Mouse (Mus musculus) midbrain, embryonic 11.5 days (tissue): ENCODE data around the gene AI481877. TPM values are rescaled to one million over a fixed set of nuclear protein-coding genes. Genes with fewer than 3 reads are reported as not detected.
"Not testable (repeated sequence)": the region's sequence is repeated elsewhere in the genome, so short reads cannot be mapped to it uniquely, and the experiment has no call there.

Experiments
- ATAC-seq: fragments of 200-750 bp; cut with Nextera tagmentation; 2 replicates; pipeline ENCODE4 v1.8.0; 2017; ENCODE audit warnings: moderate TSS enrichment, moderate library complexity; ENCODE audit not compliant: low FRiP score
- DNase-seq: peaks from one replicate; pipeline ENCODE4 v3.0.0; 2015; ENCODE audit warnings: low spot score; ENCODE audit errors: missing footprints
- H3K27ac ChIP-seq: fragments of 300-500 bp; sonication (generic); 2 replicates; pipeline ENCODE4 v1.5.1; 2014; ENCODE audit warnings: low read depth, low read length
- H3K27me3 ChIP-seq: fragments of 300-500 bp; sonication (generic); 2 replicates; pipeline ENCODE4 v1.6.1; 2014; ENCODE audit warnings: mild to moderate bottlenecking, low read length, moderate library complexity, mixed read lengths; ENCODE audit not compliant: control insufficient read depth, insufficient read depth
- H3K36me3 ChIP-seq: fragments of 300-500 bp; sonication (generic); 2 replicates; pipeline ENCODE4 v1.6.1; 2014; ENCODE audit warnings: mild to moderate bottlenecking, low read length, moderate library complexity, mixed read lengths; ENCODE audit not compliant: control insufficient read depth, insufficient read depth
- H3K4me1 ChIP-seq: fragments of 300-500 bp; sonication (generic); 2 replicates; pipeline ENCODE4 v1.6.1; 2014; ENCODE audit warnings: low read length; ENCODE audit not compliant: control insufficient read depth, insufficient read depth
- H3K4me2 ChIP-seq: fragments of 300-500 bp; sonication (generic); 2 replicates; pipeline ENCODE4 v1.6.1; 2014; ENCODE audit warnings: mild to moderate bottlenecking, moderate library complexity
- H3K4me3 ChIP-seq: fragments of 300-500 bp; sonication (generic); 2 replicates; pipeline ENCODE4 v1.5.1; 2014; ENCODE audit warnings: low read depth, low read length
- H3K9ac ChIP-seq: fragments of 300-500 bp; sonication (generic); 2 replicates; pipeline ENCODE4 v1.6.1; 2014; ENCODE audit warnings: low read length
- H3K9me3 ChIP-seq: fragments of 300-500 bp; sonication (generic); 2 replicates; pipeline ENCODE4 v1.6.1; 2016; ENCODE audit warnings: low read length; ENCODE audit not compliant: control insufficient read depth
- WGBS: fragments of 180-500 bp; shearing (Covaris S2); extraction: QIAGEN DNeasy Blood & Tissue Kit; methylation state at CpG from one replicate; pipeline ENCODE4 v1.1.7; 2014; 5-methylcytosine and 5-hydroxymethylcytosine counted together
- polyA plus RNA-seq: library from polyadenylated mRNA; unstranded; fragments of >200 nt; fragmentation: Nextera tagmentation; extraction: Ambion mirVana; gene quantifications from 2 replicates; pipeline ENCODE4 v1.2.1, GENCODE M21; 2014

AI481877 gene
- not detected in 2 replicates for polyA plus RNA-seq

DNA sequence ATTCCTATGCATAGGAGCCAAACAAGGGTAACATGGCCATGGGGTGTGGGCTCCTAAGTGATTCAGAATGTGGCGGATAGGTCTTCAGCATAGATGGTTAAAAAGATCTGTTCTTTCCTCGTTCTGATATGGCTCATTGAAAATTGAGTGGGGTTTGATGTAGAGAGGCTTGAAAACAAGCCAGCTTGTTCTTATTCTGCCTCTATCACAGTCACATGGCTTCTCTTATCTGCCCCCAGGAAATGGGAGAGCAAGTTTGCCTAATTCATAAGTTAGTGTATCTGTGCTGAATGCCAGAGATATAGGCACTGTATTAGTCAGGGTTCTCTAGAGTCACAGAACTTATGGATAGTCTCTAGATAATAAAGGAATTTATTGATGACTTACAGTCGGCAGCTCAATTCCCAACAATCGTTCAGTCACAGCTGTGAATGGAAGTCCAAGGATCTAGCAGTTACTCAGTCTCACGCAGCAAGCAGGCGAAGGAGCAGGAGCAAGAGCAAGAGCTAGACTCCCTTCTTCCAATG, at the start of gene AI481877:
Gene AI481877, minus strand, starts transcription at position 477 of the 527 bp plus-strand sequence.
- H3K27me3 ChIP-seq, H3K4me2 ChIP-seq, H3K4me1 ChIP-seq, H3K27ac ChIP-seq, H3K9ac ChIP-seq, H3K36me3 ChIP-seq, ATAC-seq, DNase-seq, H3K9me3 ChIP-seq, H3K4me3 ChIP-seq: not testable (repeated sequence)
- 89% methylated on average over 3 of the region's 6 CpGs for WGBS

DNA sequence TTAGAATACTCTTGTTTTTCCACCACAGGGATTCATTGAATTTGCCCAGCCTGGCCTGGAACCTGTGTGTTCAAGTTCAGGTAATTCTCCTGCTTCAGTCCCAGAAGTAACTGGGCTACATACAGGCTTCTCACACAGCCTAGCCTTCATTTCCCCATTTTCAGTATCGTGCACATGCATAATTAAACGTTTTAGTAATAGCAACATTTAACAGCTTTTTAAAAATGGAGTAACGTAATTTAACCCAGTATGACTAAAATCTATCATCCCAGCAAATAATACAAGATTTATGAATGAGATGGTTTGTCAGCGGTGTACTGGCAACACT, 49.7 kb upstream of the AI481877 start:
- H3K4me2 ChIP-seq: peak overlapping the region; percentile 68
- H3K9ac ChIP-seq: peak overlapping the region; percentile 95
- no peak overlapping the region for H3K27ac ChIP-seq
- no peaks in the 10 kb centered on the region for H3K9me3 ChIP-seq
- ATAC-seq (no peak), DNase-seq (peak; percentile 92)
- H3K27me3 ChIP-seq: no peaks in the 10 kb centered on the region
- no peaks in the 10 kb centered on the region; the same call in 1 of the 2 replicates for H3K4me1 ChIP-seq
- H3K4me3 ChIP-seq: peak overlapping the region; percentile 89
- H3K36me3 ChIP-seq: no peaks in the 10 kb centered on the region
- 39% methylated on average over 4 of the region's 4 CpGs for WGBS

DNA sequence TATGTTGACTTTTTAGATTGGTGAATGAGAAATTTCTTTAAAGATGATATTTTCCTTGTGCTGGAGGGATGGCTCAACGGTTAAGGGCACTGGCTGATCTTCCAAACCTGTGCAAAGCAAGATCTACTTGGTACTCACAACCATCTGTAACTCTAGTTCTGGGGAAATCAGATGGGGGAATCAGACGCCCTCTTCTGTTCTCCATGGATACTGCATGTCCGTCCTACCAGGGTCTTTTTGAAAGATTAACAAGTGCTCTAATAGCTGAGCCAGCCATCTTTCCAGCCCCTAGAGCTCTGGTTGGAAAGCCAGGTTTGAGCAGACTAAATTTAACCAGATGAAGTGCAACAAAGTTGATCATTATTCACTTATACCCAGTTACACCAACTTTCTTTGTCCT, 48.5 kb upstream of the AI481877 start:
- H3K27me3 ChIP-seq: no peaks in the 10 kb centered on the region
- H3K4me1 ChIP-seq: no peaks in the 10 kb centered on the region; the same call in 1 of the 2 replicates
- H3K9ac ChIP-seq: no peak overlapping the region
- WGBS: 31% methylated on average over 3 of the region's 3 CpGs
- ATAC-seq: no peak
- no peak overlapping the region for H3K4me3 ChIP-seq
- H3K9me3 ChIP-seq: no peaks in the 10 kb centered on the region
- no peaks in the 10 kb centered on the region for H3K36me3 ChIP-seq
- DNase-seq: peak; percentile 93
- H3K27ac ChIP-seq: no peak overlapping the region
- no peak overlapping the region for H3K4me2 ChIP-seq

DNA sequence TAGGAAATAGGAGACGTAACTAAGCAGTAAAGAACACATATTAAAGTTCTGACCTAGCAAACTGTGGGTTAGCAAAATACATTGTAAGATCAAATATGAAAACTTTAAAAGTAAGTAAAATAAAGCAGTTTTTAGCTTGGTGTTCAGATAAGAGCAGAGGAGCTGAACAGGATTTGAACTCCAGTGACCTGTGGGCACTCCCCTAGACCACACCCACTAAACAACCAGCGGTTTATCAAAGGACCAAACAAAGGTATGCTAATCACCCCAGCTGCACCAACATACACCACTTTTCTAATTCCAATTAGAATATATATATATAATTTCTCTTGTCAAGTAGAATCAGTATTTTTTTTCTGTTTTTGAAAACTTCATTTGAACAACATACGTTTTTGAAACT, 46.9 kb upstream of the AI481877 start:
- Histone ChIP-seq H3K27ac (no peak overlapping the region), H3K9ac (no peak overlapping the region), H3K4me3 (no peak overlapping the region), H3K36me3 (no peaks in the 10 kb centered on the region), H3K9me3 (no peaks in the 10 kb centered on the region), H3K27me3 (no peaks in the 10 kb centered on the region), H3K4me1 (no peaks in the 10 kb centered on the region; the same call in 1 of the 2 replicates), H3K4me2 (no peak overlapping the region)
- WGBS: 73% methylated on average over 3 of the region's 3 CpGs
- ATAC-seq (no peak), DNase-seq (no peak)

DNA sequence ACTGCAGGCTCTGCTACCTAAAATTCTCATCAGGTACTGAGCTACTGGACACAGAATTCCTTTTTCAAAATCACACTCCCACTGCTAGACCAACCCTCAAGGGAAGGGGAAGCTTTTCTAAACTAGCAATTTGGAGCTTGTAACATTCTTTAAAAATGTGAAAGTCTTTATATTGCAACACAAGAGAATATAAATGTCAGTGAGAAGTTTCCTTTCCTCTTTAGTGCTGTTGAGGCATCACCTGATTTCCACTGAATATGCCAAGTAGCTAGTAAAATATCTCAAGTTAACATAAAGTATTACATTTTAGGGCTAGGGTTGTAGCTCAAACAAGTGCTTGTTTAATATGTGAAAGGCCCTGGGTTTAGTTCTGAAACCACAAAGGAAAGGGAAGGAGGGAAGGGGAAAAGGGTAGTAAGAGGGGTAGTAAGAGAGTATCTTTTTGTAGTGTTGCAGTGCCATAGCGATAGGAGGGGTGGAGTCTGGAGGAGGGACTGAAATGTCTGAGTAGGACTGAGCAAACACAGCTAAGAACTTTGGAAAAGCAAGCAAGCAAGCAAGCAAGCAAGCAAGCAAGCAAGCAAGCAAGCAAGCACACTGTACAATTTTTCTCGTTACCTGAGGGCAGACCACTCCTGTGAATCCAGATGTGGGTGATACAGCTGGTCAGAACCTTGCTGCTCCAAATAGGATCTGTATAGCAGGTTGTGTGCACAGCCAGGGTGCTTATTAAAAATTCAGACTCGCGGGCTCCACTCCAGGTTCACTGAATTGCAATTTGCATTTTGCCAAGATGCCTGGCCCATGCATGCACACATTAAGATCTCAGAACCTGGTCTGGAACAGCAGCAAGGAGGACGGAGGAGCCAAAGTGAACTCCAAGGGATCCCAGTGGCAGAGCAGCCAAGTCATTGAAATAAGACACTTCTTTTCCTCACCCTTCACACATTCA, 42.8 kb upstream of the AI481877 start:
- no peak overlapping the region for H3K4me2 ChIP-seq
- H3K9me3 ChIP-seq: no peaks in the 10 kb centered on the region
- H3K4me3 ChIP-seq: no peak overlapping the region
- no peak for ATAC-seq
- no peaks in the 10 kb centered on the region for H3K27me3 ChIP-seq
- H3K9ac ChIP-seq: no peak overlapping the region
- no peaks in the 10 kb centered on the region for H3K4me1 ChIP-seq
- DNase-seq: no peak
- H3K27ac ChIP-seq: no peak overlapping the region
- WGBS: 50% methylated on average over 5 of the region's 5 CpGs
- H3K36me3 ChIP-seq: no peaks in the 10 kb centered on the region

DNA sequence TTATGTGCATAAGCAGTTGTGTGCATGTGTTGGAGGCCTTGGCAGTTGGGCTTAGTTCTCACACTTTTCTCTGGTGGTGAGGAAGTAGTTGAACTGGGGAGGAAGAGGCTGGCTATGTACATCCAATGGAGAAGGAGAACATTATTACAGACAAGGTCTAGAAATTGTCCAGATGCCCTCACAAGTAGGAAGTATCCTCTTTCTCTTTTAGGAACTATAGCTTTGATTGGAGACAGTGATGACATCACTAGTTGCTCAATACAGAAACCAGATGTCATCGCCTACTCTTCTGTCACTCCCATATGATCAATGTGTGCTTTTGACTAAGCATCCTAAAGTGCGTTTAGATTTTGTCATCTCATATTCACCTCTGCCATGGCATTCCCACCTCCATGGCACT, 38.8 kb upstream of the AI481877 start:
- no peaks in the 10 kb centered on the region for H3K36me3 ChIP-seq
- no peaks in the 10 kb centered on the region; the same call in 1 of the 2 replicates for H3K4me1 ChIP-seq
- no peak overlapping the region for H3K27ac ChIP-seq
- H3K9ac ChIP-seq: no peak overlapping the region
- no peak for ATAC-seq
- WGBS: 85% methylated on average over 2 of the region's 2 CpGs
- no peak overlapping the region for H3K4me3 ChIP-seq
- no peak overlapping the region for H3K4me2 ChIP-seq
- no peaks in the 10 kb centered on the region for H3K27me3 ChIP-seq
- no peaks in the 10 kb centered on the region for H3K9me3 ChIP-seq
- no peak for DNase-seq

DNA sequence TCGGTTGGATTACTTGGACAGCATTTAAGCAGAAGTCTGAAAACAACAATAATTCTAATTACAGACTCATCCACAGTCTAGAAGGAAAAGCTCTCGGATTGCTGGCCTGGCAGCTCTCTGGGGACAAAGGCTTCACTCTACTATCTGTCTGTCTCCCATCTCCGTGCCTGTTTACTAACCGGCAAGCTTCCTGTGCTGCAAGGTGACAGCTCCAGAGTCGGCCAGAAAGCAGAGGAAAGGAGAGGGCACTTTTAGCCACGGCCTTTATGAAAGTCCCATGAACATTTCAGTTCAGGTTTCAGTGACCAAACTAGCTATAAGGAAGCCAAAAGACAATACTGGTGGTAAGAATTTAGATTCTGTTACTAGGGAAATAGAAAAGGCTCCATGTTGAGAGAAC, 37.1 kb upstream of the AI481877 start:
- Histone ChIP-seq H3K4me3 (no peak overlapping the region), H3K9me3 (no peaks in the 10 kb centered on the region), H3K27ac (no peak overlapping the region), H3K36me3 (no peaks in the 10 kb centered on the region), H3K27me3 (no peaks in the 10 kb centered on the region), H3K4me1 (no peaks in the 10 kb centered on the region; the same call in 1 of the 2 replicates), H3K4me2 (no peak overlapping the region), H3K9ac (no peak overlapping the region)
- ATAC-seq (no peak), DNase-seq (no peak)
- WGBS: 74% methylated on average over 6 of the region's 6 CpGs

DNA sequence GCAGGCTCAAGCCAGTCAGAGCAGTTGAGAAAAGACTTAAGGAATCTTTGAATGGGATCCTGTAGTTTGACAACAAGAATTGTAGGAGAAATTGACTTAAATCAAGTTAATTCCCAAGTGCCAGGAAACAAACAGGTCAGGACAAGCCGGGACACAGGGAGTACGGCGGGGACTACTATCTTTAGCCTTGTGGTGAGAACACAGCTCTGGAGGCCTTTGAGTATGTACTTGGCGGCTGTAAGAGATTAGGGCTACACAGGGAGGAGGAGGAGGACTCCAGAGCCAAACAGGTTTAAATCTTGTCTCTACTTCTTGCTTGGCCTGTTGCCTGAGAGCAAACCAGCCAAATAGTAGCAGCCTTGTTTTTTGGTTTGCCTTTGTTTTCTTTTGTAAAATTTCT, 36.2 kb upstream of the AI481877 start:
- no peak for ATAC-seq
- DNase-seq: no peak
- Histone ChIP-seq H3K9me3 (no peaks in the 10 kb centered on the region), H3K9ac (no peak overlapping the region), H3K27ac (no peak overlapping the region), H3K36me3 (no peaks in the 10 kb centered on the region), H3K4me2 (no peak overlapping the region), H3K4me1 (no peaks in the 10 kb centered on the region; the same call in 1 of the 2 replicates), H3K27me3 (no peaks in the 10 kb centered on the region), H3K4me3 (no peak overlapping the region)
- 81% methylated on average over 4 of the region's 4 CpGs for WGBS

DNA sequence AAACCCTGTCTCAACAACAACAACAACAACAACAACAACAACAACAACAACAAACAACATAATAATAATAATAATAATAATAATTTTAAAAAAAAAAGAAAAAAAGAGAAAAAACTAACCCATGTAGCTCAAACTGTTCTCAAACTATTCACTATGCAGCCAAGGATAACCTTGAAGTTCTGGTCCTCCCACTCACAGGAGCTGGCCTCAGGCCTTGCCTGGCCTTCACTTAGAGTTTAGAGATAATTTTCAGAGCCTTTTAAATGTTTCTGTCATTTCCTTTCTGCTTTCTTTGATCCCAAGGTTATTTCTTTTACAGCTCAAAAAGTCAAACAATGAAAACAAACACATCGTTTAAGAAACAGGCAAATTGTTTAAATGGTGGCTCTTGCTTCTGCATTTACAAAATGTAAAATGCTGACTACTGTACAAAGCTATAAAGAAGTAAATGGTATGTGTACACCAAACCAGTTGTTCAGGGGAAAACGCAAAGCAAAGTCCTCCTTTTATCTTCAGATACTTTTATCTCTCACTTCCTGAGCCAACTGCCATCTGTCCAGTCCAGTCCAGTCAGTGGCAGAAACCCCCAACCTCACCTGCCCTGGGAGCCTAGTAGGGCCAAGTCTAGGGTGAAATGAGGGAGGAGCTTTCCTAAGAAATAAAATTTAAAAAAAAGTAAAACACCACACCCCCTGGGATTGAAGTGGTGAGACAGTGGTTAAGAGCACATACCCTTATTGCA, 34.6 kb upstream of the AI481877 start:
- Histone ChIP-seq H3K4me1 (no peaks in the 10 kb centered on the region; the same call in 1 of the 2 replicates), H3K4me2 (no peak overlapping the region), H3K9me3 (no peaks in the 10 kb centered on the region), H3K4me3 (no peak overlapping the region), H3K27me3 (no peaks in the 10 kb centered on the region), H3K27ac (no peak overlapping the region), H3K36me3 (no peaks in the 10 kb centered on the region), H3K9ac (no peak overlapping the region)
- DNase-seq: no peak
- ATAC-seq: no peak
- WGBS: 88% methylated on average over 2 of the region's 2 CpGs
